Mouse (Mus musculus): ENCODE measurements at regions not wholly inside any gene's neighbourhood (a gene's known extent, or its start where the extent isn't known, plus 50 kb on each side); places are given as distances from the start of the nearest gene placed in this dataset.

DNA sequence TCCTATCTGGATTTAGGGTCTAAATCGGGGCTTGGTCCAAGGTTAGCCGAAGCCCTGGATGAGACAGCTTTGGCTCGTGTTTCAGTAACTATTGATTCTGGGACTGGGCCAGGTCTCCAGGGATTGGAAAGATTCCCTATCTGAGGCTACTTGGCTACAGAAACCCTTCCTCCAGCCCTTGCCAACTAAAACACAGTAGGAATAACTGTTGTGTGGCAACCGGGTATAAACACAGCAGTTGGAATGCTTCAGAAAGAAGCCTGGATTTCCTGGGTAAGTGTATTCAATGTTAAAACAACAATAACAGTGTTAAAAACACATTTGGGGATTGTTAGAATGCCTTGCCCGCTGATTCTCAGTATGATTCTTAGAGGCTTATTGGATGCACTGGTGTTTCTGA lies 398.8 kb downstream of the Mtx2 start:
- H3K4me3 ChIP-seq (ENCODE audit: low read depth, low read length), result no peak overlapping the region
- no peak for TF ChIP-seq CTCF (IDR thresholded peaks at IDR 0.05; ENCODE audit: low read depth, low read length)
- no peak for TF ChIP-seq EP300 (IDR thresholded peaks at IDR 0.05; ENCODE audit: insufficient read depth, low read depth, low read length)
- TF ChIP-seq POLR2A (IDR thresholded peaks at IDR 0.05; ENCODE audit: insufficient read depth, low read length), result no peak
- no peaks in the 10 kb centered on the region for H3K9me3 ChIP-seq (replicated peaks; ENCODE audit: control insufficient read depth, insufficient read depth, low read length, poor library complexity, severe bottlenecking)
- H3K27me3 ChIP-seq (ENCODE audit: control insufficient read depth, insufficient read depth, low read length, poor library complexity, severe bottlenecking), result no peaks in the 10 kb centered on the region
- H3K36me3 ChIP-seq (ENCODE audit: control insufficient read depth, insufficient read depth, low read length, poor library complexity, severe bottlenecking), result no peaks in the 10 kb centered on the region
- H3K27ac ChIP-seq (ENCODE audit: insufficient read depth, low read length), result no peak overlapping the region
- no peak overlapping the region for H3K9ac ChIP-seq (ENCODE audit: low read depth, poor library complexity, severe bottlenecking)
- H3K4me1 ChIP-seq (ENCODE audit: control insufficient read depth, insufficient read depth, low read length), result peaks cover 1% of the 10 kb centered on the region

DNA sequence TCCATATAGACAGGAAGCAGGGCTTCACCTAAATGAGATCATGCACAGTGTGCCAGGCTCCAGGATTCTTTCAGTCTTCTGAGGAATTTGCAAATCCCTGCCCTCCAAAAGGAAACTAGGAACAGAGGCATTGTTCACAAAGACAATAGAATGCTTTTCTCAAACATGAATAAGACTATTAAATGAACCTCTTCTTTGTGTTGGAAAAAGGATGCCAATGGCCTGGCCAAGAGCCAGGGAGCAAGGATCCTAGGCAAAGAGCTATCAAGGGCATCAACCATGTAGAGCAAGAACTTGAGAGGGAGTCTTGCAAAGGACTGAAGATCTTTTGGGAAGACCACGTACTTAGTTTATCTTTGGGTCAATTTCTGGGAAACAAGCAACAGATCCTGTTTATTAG lies 415.4 kb downstream of the Mtx2 start:
- H3K4me3 ChIP-seq (ENCODE audit: low read depth, low read length), result no peak overlapping the region
- H3K27me3 ChIP-seq (ENCODE audit: control insufficient read depth, insufficient read depth, low read length, poor library complexity, severe bottlenecking), result no peaks in the 10 kb centered on the region; the same call in none of the 2 replicates
- H3K9me3 ChIP-seq (replicated peaks; ENCODE audit: control insufficient read depth, insufficient read depth, low read length, poor library complexity, severe bottlenecking), result no peaks in the 10 kb centered on the region; the same call in 1 of the 2 replicates
- H3K9ac ChIP-seq (ENCODE audit: low read depth, poor library complexity, severe bottlenecking), result no peak overlapping the region
- H3K27ac ChIP-seq (ENCODE audit: insufficient read depth, low read length), result no peak overlapping the region
- no peaks in the 10 kb centered on the region for H3K4me1 ChIP-seq (ENCODE audit: control insufficient read depth, insufficient read depth, low read length)
- no peaks in the 10 kb centered on the region for H3K36me3 ChIP-seq (ENCODE audit: control insufficient read depth, insufficient read depth, low read length, poor library complexity, severe bottlenecking)
- TF ChIP-seq CTCF (IDR thresholded peaks at IDR 0.05; ENCODE audit: low read depth, low read length) (no peak), POLR2A (IDR thresholded peaks at IDR 0.05; ENCODE audit: insufficient read depth, low read length) (no peak), EP300 (IDR thresholded peaks at IDR 0.05; ENCODE audit: insufficient read depth, low read depth, low read length) (no peak)

GRCm38 (mm10) chr2:75244311-75245033 lies 414.6 kb upstream of the Hnrnpa3 start:
- TF ChIP-seq CTCF (IDR thresholded peaks at IDR 0.05; ENCODE audit: low read depth, low read length), result no peak
- no peak for TF ChIP-seq POLR2A (IDR thresholded peaks at IDR 0.05; ENCODE audit: insufficient read depth, low read length)
- no peak for TF ChIP-seq EP300 (IDR thresholded peaks at IDR 0.05; ENCODE audit: insufficient read depth, low read depth, low read length)
- H3K27me3 ChIP-seq (ENCODE audit: control insufficient read depth, insufficient read depth, low read length, poor library complexity, severe bottlenecking), result no peaks in the 10 kb centered on the region; the same call in 1 of the 2 replicates
- H3K36me3 ChIP-seq (ENCODE audit: control insufficient read depth, insufficient read depth, low read length, poor library complexity, severe bottlenecking), result no peaks in the 10 kb centered on the region
- no peak overlapping the region for H3K27ac ChIP-seq (ENCODE audit: insufficient read depth, low read length)
- peaks cover 2% of the 10 kb centered on the region for H3K4me1 ChIP-seq (ENCODE audit: control insufficient read depth, insufficient read depth, low read length)
- no peaks in the 10 kb centered on the region; the same call in 1 of the 2 replicates for H3K9me3 ChIP-seq (replicated peaks; ENCODE audit: control insufficient read depth, insufficient read depth, low read length, poor library complexity, severe bottlenecking)
- no peak overlapping the region for H3K4me3 ChIP-seq (ENCODE audit: low read depth, low read length)
- no peak overlapping the region for H3K9ac ChIP-seq (ENCODE audit: low read depth, poor library complexity, severe bottlenecking)

GRCm38 (mm10) chr2:75245256-75245655 lies 413.8 kb upstream of the Hnrnpa3 start:
- H3K36me3 ChIP-seq (ENCODE audit: control insufficient read depth, insufficient read depth, low read length, poor library complexity, severe bottlenecking), result no peaks in the 10 kb centered on the region
- H3K4me1 ChIP-seq (ENCODE audit: control insufficient read depth, insufficient read depth, low read length), result peaks cover 2% of the 10 kb centered on the region
- TF ChIP-seq POLR2A (IDR thresholded peaks at IDR 0.05; ENCODE audit: insufficient read depth, low read length), result no peak
- no peak for TF ChIP-seq CTCF (IDR thresholded peaks at IDR 0.05; ENCODE audit: low read depth, low read length)
- TF ChIP-seq EP300 (IDR thresholded peaks at IDR 0.05; ENCODE audit: insufficient read depth, low read depth, low read length), result no peak
- H3K9me3 ChIP-seq (replicated peaks; ENCODE audit: control insufficient read depth, insufficient read depth, low read length, poor library complexity, severe bottlenecking), result no peaks in the 10 kb centered on the region; the same call in 1 of the 2 replicates
- H3K4me3 ChIP-seq (ENCODE audit: low read depth, low read length), result no peak overlapping the region
- H3K27ac ChIP-seq (ENCODE audit: insufficient read depth, low read length), result no peak overlapping the region
- no peak overlapping the region for H3K9ac ChIP-seq (ENCODE audit: low read depth, poor library complexity, severe bottlenecking)
- no peaks in the 10 kb centered on the region; the same call in 1 of the 2 replicates for H3K27me3 ChIP-seq (ENCODE audit: control insufficient read depth, insufficient read depth, low read length, poor library complexity, severe bottlenecking)

DNA sequence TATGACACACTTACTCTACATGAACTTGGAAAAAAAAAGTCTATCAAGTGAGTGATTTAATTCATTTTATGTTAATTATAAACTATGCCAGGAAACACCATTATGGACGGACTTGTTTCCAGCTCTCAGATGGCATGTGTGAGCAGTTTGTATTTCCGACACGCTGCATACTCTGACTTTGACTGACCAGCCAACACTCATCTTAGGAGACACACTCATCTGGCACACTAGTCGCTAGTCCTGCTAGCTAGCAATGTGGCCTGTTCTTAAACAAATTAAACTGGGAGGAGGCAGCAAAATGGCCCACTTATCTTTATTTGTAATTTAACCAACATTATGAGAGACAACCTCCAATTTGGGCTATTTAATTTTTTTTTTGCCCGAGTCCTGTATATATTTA lies 413.4 kb upstream of the Hnrnpa3 start:
- H3K9ac ChIP-seq (ENCODE audit: low read depth, poor library complexity, severe bottlenecking), result no peak overlapping the region
- TF ChIP-seq EP300 (IDR thresholded peaks at IDR 0.05; ENCODE audit: insufficient read depth, low read depth, low read length) (no peak), POLR2A (IDR thresholded peaks at IDR 0.05; ENCODE audit: insufficient read depth, low read length) (no peak), CTCF (IDR thresholded peaks at IDR 0.05; ENCODE audit: low read depth, low read length) (no peak)
- no peaks in the 10 kb centered on the region; the same call in 1 of the 2 replicates for H3K27me3 ChIP-seq (ENCODE audit: control insufficient read depth, insufficient read depth, low read length, poor library complexity, severe bottlenecking)

DNA sequence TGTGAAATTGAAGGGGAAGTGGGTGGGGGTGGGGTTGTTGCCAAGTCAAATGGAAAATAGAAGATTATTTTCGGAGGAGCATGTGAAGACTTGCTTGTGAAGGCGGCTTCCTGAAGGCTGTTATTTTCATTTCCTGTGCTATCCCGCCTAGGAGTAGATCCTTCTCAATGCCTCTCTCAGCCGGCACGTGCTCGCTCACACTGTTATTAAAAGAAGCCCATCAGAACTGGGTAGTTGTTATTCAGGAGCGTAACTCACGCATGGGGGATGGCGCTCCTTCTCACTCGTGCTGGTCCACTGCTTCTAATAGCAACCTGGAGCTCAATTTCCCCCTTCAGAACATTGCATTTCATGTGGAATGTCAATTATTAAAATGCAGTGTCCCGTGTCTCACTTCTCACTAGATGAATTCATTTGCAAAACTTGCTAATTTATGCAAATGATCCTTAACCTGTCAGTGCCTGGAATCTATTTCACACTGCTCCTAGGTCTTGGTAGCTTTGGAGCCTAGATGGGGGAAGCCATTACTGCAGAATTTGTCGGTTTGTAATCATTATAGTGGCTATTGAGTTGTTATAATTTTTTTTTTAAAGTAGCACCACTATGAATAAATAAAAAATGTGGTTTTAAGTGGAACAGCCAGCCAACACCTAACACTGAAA lies 412.8 kb upstream of the Hnrnpa3 start:
- Histone ChIP-seq H3K27me3 (ENCODE audit: control insufficient read depth, insufficient read depth, low read length, poor library complexity, severe bottlenecking) (no peaks in the 10 kb centered on the region; the same call in 1 of the 2 replicates), H3K9ac (ENCODE audit: low read depth, poor library complexity, severe bottlenecking) (no peak overlapping the region), H3K4me1 (ENCODE audit: control insufficient read depth, insufficient read depth, low read length) (peaks cover 2% of the 10 kb centered on the region), H3K36me3 (ENCODE audit: control insufficient read depth, insufficient read depth, low read length, poor library complexity, severe bottlenecking) (no peaks in the 10 kb centered on the region), H3K9me3 (replicated peaks; ENCODE audit: control insufficient read depth, insufficient read depth, low read length, poor library complexity, severe bottlenecking) (no peaks in the 10 kb centered on the region; the same call in 1 of the 2 replicates), H3K27ac (ENCODE audit: insufficient read depth, low read length) (no peak overlapping the region), H3K4me3 (ENCODE audit: low read depth, low read length) (no peak overlapping the region)
- TF ChIP-seq EP300 (IDR thresholded peaks at IDR 0.05; ENCODE audit: insufficient read depth, low read depth, low read length) (no peak), CTCF (IDR thresholded peaks at IDR 0.05; ENCODE audit: low read depth, low read length) (no peak), POLR2A (IDR thresholded peaks at IDR 0.05; ENCODE audit: insufficient read depth, low read length) (no peak)

More for the DNA sequence above, 413.4 kb upstream of the Hnrnpa3 start:
- Histone ChIP-seq H3K4me1 (ENCODE audit: control insufficient read depth, insufficient read depth, low read length) (peaks cover 2% of the 10 kb centered on the region), H3K4me3 (ENCODE audit: low read depth, low read length) (no peak overlapping the region), H3K27ac (ENCODE audit: insufficient read depth, low read length) (no peak overlapping the region), H3K9me3 (replicated peaks; ENCODE audit: control insufficient read depth, insufficient read depth, low read length, poor library complexity, severe bottlenecking) (no peaks in the 10 kb centered on the region; the same call in 1 of the 2 replicates), H3K36me3 (ENCODE audit: control insufficient read depth, insufficient read depth, low read length, poor library complexity, severe bottlenecking) (no peaks in the 10 kb centered on the region)
